Mouse (Mus musculus): Measurements from ENCODE around the gene Insyn1.

DNA sequence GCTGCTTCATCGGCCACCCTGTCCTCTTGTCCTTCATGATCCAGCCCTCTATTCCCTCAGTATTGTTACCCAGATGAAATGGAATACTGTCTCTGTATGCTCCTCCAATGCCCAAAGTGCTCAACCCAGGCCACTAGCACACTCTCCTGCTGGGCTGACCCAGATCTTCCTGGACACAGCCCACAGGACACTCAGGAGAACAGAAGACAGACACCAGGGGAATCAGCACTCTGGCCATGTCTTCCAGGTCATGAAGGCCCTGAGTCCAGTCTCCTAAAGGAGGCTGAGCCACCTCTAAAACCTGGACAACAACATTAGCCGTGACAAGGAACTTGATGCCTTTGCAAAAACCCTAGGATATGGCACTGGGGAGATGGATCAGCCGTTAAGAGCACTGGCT lies 28.1 kb downstream of the Insyn1 start:
- TF ChIP-seq POLR2A (IDR thresholded peaks at IDR 0.05; ENCODE audit: low read depth, low read length) (no peak), CTCF (conservative IDR thresholded peaks at IDR 0.05; ENCODE audit: insufficient read depth, insufficient read length, low read depth, low read length) (no peak)

All from kidney, adult 2 months (tissue).